Mouse (Mus musculus): ENCODE measurements around the gene Tnfrsf1a. TPM values are rescaled to one million over a fixed set of nuclear protein-coding genes. Genes with fewer than 3 reads are reported as not detected.
A peak's percentile ranks its signal among the peaks of the same experiment; 100 is the strongest.

Tnfrsf1a gene
- polyA plus RNA-seq, 1 experiment from 2014 or later: 32.8 TPM

DNA sequence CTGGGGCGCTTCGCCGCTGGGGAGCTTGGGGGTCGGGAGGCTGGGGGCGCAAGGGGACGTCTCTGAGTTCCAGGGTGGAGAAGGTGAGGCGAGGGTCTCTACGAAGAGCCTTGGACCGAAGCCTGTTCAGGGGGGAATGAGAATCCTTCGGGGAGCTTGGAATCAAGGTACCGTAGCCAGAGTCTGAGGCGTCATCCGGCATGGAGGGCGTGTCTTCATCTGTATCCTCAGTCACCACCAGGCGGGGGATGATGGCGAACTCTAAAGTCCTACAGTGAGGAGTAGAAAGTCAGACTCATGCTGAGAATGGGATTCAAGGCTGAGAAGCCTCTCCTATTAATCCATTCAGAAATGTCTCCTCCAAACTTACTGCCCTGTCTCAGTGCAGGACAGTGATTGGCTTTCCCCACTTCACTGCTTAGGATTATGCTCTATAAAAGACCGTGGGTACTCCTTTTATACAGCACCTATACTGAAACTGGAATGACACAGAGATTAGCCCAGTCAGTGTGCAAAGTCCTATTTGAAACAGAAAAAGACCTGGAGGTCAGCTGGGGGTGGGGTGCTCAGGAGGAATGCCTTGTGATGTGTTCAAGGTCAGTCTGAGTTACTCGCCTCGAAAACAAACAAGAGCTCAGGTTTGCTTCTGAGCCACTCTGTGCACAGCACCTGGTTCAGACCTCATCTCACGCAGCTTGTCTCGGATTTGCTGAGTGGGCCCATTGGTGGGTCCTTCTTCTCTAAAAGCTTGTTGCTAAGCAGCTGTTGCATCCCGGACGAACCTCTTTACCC, 14.5 kb downstream of the Tnfrsf1a start:
- no peaks in the 10 kb centered on the region for H3K27me3 ChIP-seq (ENCODE audit: control insufficient read depth, insufficient read depth, low read depth, low read length)
- peaks cover 9% of the 10 kb centered on the region for H3K36me3 ChIP-seq (ENCODE audit: control insufficient read depth, insufficient read depth)
- H3K4me3 ChIP-seq (ENCODE audit: low read depth, low read length): no peak overlapping the region
- peaks cover 6% of the 10 kb centered on the region for H3K4me1 ChIP-seq (ENCODE audit: control insufficient read depth, low read depth, low read length)
- no peaks in the 10 kb centered on the region for H3K9me3 ChIP-seq (replicated peaks; ENCODE audit: control insufficient read depth, low read length)
- H3K9ac ChIP-seq (ENCODE audit: low read depth, low read length): no peak overlapping the region
- ATAC-seq (ENCODE audit: low read depth): peak; percentile 42
- 42% methylated on average over 23 of the region's 23 CpGs for WGBS (ENCODE audit: insufficient replicate concordance)
- H3K27ac ChIP-seq (ENCODE audit: low read length): peak overlapping the region; percentile 33
- H3K4me2 ChIP-seq (ENCODE audit: low read depth, low read length): peak overlapping the region; percentile 30; the same call in 1 of the 2 replicates

DNA sequence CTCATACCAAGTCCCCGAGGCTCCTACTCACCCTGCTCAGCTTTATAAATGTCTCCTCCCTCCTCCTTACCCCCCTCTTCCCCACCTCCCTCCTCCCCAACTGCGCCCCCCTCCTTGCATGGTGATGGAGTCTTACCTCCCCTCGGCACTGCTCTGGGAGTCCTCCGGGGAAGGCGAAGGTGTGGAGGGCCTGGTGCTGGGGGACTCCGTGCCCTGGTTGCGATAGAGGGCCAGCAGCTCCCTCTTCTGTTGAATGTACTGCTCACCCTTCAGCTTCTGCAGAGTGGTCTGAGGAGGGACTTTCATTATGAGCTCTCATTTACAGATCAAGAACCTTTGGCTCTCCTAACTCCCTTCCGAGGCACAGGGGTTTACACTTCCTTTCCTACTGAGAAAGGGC, 15.3 kb downstream of the Tnfrsf1a start:
- H3K27ac ChIP-seq (ENCODE audit: low read length): no peak overlapping the region; the same call in 1 of the 2 replicates
- H3K9me3 ChIP-seq (replicated peaks; ENCODE audit: control insufficient read depth, low read length): no peaks in the 10 kb centered on the region
- peaks cover 6% of the 10 kb centered on the region for H3K4me1 ChIP-seq (ENCODE audit: control insufficient read depth, low read depth, low read length)
- H3K36me3 ChIP-seq (ENCODE audit: control insufficient read depth, insufficient read depth): peaks cover 9% of the 10 kb centered on the region
- H3K9ac ChIP-seq (ENCODE audit: low read depth, low read length): no peak overlapping the region
- 0 out of 2 replicates have a peak overlapping the region, but pooled peaks have one; percentile 6 for H3K4me2 ChIP-seq (ENCODE audit: low read depth, low read length)
- H3K4me3 ChIP-seq (ENCODE audit: low read depth, low read length): no peak overlapping the region
- no peaks in the 10 kb centered on the region for H3K27me3 ChIP-seq (ENCODE audit: control insufficient read depth, insufficient read depth, low read depth, low read length)
- no peak for ATAC-seq (ENCODE audit: low read depth)
- WGBS (ENCODE audit: insufficient replicate concordance): 17% methylated on average over 8 of the region's 8 CpGs

DNA sequence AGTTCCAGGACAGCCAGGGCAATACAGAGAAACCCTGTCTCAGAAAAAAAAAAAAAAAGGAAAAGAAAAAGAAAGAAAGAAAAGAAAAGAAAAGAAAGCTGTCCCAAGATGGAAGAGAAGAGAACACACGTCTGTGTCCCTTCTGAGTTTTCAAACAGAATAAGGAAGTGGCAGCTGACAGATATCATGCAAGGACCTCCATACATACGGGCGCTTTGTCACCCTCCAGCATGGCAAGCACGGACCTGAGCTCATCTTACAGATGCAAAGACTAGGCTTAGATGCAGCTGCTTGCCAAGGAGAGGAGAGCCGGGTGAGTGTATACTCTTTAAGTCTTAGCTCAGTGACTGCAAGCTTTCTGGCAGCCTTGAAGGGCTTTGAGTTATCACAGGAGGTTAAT, 16.4 kb downstream of the Tnfrsf1a start:
- 48% methylated on average over 5 of the region's 5 CpGs for WGBS (ENCODE audit: insufficient replicate concordance)

DNA sequence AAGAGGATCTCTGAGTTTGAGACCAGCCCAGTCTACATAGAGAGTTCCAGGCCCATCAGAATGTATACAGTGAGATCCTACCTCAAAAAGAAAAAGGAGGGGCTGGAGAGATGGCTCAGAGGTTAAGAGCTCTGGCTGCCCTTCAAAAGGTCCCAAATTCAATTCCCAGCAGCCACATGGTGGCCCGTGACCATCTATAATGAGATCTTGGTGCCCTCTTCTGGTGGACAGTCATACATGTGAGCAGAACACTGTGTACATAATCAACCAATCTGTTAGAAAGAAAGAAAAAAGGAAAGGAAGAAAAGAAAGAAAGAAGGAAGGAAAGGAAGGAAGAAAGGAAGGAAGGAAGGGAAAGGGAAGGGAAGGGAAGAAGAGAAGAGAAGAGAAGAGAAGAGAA, 17.0 kb downstream of the Tnfrsf1a start:
- peaks cover 9% of the 10 kb centered on the region for H3K36me3 ChIP-seq (ENCODE audit: control insufficient read depth, insufficient read depth)
- 57% methylated on average over 1 of the region's 1 CpGs for WGBS (ENCODE audit: insufficient replicate concordance)
- H3K27ac ChIP-seq (ENCODE audit: low read length): no peak overlapping the region
- peaks cover 6% of the 10 kb centered on the region for H3K4me1 ChIP-seq (ENCODE audit: control insufficient read depth, low read depth, low read length)
- H3K4me3 ChIP-seq (ENCODE audit: low read depth, low read length): no peak overlapping the region
- H3K9me3 ChIP-seq (replicated peaks; ENCODE audit: control insufficient read depth, low read length): no peaks in the 10 kb centered on the region
- no peak overlapping the region for H3K9ac ChIP-seq (ENCODE audit: low read depth, low read length)
- no peaks in the 10 kb centered on the region for H3K27me3 ChIP-seq (ENCODE audit: control insufficient read depth, insufficient read depth, low read depth, low read length)
- ATAC-seq (ENCODE audit: low read depth): no peak
- H3K4me2 ChIP-seq (ENCODE audit: low read depth, low read length): no peak overlapping the region

More for the DNA sequence above, 16.4 kb downstream of the Tnfrsf1a start:
- no peak overlapping the region for H3K4me3 ChIP-seq (ENCODE audit: low read depth, low read length)
- no peak for ATAC-seq (ENCODE audit: low read depth)
- H3K36me3 ChIP-seq (ENCODE audit: control insufficient read depth, insufficient read depth): peaks cover 9% of the 10 kb centered on the region
- no peak overlapping the region for H3K4me2 ChIP-seq (ENCODE audit: low read depth, low read length)
- H3K27me3 ChIP-seq (ENCODE audit: control insufficient read depth, insufficient read depth, low read depth, low read length): no peaks in the 10 kb centered on the region
- H3K27ac ChIP-seq (ENCODE audit: low read length): no peak overlapping the region
- H3K4me1 ChIP-seq (ENCODE audit: control insufficient read depth, low read depth, low read length): peaks cover 6% of the 10 kb centered on the region
- H3K9ac ChIP-seq (ENCODE audit: low read depth, low read length): no peak overlapping the region
- H3K9me3 ChIP-seq (replicated peaks; ENCODE audit: control insufficient read depth, low read length): no peaks in the 10 kb centered on the region

DNA sequence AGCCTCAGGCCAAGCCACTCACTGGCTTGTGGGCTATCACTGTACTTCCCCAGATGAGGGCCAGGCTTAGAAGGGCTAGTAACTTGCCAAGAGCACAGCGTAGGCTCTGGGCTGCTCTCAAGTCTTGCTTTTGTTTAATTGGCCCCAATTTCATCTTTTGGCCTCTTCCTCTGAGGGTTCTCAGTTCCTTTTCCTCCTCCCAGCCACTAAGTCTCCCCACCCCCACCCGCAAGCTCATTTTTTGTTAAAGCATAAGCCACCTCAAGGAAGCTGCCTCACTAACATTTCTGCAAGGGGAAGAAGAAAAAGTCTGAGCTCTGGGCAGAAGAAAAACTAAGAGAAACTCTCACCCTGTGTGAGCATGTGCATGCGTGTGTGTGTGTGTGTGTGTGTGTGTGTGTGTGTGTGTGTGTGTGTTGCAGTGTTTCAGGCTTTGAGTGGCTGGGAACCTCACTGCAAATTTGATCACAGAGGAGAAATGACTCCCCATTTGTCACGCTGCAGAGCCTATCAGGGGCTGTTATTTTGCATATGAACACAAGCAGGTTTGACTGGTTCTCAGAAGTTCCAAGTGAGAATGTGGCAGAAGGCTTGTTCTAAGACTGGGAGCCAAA, 18.7 kb downstream of the Tnfrsf1a start:
- Histone ChIP-seq H3K4me2 (ENCODE audit: low read depth, low read length) (no peak overlapping the region), H3K9me3 (replicated peaks; ENCODE audit: control insufficient read depth, low read length) (no peaks in the 10 kb centered on the region), H3K27ac (ENCODE audit: low read length) (peak overlapping the region; percentile 67; the same call in 1 of the 2 replicates), H3K36me3 (ENCODE audit: control insufficient read depth, insufficient read depth) (no peaks in the 10 kb centered on the region), H3K4me1 (ENCODE audit: control insufficient read depth, low read depth, low read length) (peaks cover 6% of the 10 kb centered on the region), H3K4me3 (ENCODE audit: low read depth, low read length) (no peak overlapping the region), H3K27me3 (ENCODE audit: control insufficient read depth, insufficient read depth, low read depth, low read length) (no peaks in the 10 kb centered on the region), H3K9ac (ENCODE audit: low read depth, low read length) (no peak overlapping the region)
- peak; percentile 41; the same call in 1 of the 2 replicates for ATAC-seq (ENCODE audit: low read depth)
- WGBS (ENCODE audit: insufficient replicate concordance): 13% methylated on average over 4 of the region's 4 CpGs

DNA sequence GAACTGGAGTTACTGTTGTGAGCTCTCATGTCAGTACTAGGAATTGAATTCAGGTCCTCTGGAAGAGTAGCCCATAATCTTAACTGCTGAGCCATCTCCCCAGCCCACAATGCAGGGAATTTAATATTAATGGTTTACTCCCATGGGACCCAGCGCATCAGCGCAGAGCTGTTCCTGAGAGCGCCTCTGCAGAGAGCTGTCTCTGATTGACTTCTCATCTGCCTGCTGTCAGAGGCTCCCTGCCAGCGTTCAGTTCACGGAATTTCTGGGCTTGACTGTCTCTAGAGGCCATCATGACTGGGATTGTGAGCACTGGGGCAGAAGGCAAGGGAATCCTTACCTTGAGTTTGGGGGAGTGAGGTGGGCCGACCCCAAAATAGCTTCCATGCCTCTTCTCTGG, 27.9 kb downstream of the Tnfrsf1a start:
- no peak overlapping the region for H3K4me2 ChIP-seq (ENCODE audit: low read depth, low read length)
- peaks cover 10% of the 10 kb centered on the region for H3K4me1 ChIP-seq (ENCODE audit: control insufficient read depth, low read depth, low read length)
- no peaks in the 10 kb centered on the region for H3K36me3 ChIP-seq (ENCODE audit: control insufficient read depth, insufficient read depth)
- WGBS (ENCODE audit: insufficient replicate concordance): 64% methylated on average over 6 of the region's 6 CpGs
- H3K27me3 ChIP-seq (ENCODE audit: control insufficient read depth, insufficient read depth, low read depth, low read length): peaks cover 24% of the 10 kb centered on the region
- no peak for ATAC-seq (ENCODE audit: low read depth)
- no peak overlapping the region for H3K4me3 ChIP-seq (ENCODE audit: low read depth, low read length)
- H3K9ac ChIP-seq (ENCODE audit: low read depth, low read length): no peak overlapping the region
- no peaks in the 10 kb centered on the region for H3K9me3 ChIP-seq (replicated peaks; ENCODE audit: control insufficient read depth, low read length)
- no peak overlapping the region for H3K27ac ChIP-seq (ENCODE audit: low read length)

DNA sequence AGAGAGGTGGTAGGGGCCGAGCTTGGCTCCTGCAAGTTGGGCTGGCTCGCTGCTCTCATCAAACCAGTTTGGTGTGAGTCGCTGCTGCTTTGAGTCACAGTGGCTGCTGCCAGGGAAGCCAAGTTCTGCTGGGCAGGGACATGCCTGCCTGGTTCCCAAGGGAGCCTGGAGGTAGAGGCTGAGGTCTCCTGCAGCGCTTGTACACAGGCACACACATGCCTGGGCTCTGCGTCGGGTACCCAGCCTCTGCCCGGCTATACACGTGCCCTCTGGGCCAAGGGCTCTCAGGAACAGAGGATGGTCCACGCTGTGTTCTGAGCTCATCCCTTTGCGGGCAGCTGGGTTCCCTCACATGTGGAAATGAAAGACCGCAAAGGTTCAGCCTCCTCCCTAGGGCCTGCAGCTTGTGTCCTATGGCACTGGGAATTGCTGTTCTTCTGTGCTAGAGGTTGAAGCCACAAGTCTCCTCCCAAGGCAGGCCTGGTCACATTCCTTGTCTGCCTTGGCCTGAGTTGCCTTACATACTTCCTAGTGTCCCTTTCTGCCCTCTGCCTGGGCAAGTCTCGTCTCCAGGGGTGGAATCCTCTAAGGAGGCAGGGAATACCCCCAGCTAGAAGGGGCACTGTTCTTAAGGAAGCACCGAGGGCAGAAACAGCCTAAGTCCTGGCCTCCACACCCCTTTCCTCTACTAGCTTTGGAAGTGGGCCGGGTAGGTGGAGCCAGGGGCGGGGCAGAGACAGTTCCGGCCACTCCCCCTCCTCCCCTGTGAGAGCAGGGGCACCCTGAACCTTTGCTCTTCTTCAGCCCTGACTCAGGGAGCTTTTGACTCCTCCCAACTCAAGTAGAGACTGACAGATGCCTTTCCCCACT, 28.7 kb downstream of the Tnfrsf1a start:
- WGBS (ENCODE audit: insufficient replicate concordance): 41% methylated on average over 16 of the region's 16 CpGs
- ATAC-seq (ENCODE audit: low read depth): peak; percentile 41
- Histone ChIP-seq H3K4me3 (ENCODE audit: low read depth, low read length) (no peak overlapping the region), H3K27me3 (ENCODE audit: control insufficient read depth, insufficient read depth, low read depth, low read length) (peaks cover 26% of the 10 kb centered on the region), H3K9me3 (replicated peaks; ENCODE audit: control insufficient read depth, low read length) (no peaks in the 10 kb centered on the region), H3K9ac (ENCODE audit: low read depth, low read length) (no peak overlapping the region), H3K4me2 (ENCODE audit: low read depth, low read length) (no peak overlapping the region), H3K36me3 (ENCODE audit: control insufficient read depth, insufficient read depth) (no peaks in the 10 kb centered on the region), H3K27ac (ENCODE audit: low read length) (no peak overlapping the region), H3K4me1 (ENCODE audit: control insufficient read depth, low read depth, low read length) (peaks cover 10% of the 10 kb centered on the region)

DNA sequence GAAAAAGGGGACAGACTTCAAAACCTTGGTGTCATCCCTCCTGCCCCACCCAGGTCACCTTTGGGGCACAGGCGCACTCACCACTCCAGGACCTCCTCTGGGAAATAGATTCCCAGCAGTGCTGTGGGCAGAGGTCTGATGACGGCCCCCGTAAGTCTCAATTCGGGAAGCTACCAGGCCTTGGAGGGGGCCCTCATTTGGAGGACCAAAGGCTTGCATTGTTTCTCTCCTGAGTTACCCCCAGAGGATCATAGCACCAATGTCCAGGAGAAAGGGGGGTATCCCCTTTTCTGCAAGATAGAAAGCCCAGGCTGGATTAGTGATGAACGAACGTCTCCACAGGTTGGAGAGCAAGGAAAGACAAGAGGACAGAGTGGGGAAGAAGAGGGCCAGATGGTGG, 29.5 kb downstream of the Tnfrsf1a start:
- Histone ChIP-seq H3K27me3 (ENCODE audit: control insufficient read depth, insufficient read depth, low read depth, low read length) (peaks cover 26% of the 10 kb centered on the region), H3K27ac (ENCODE audit: low read length) (no peak overlapping the region), H3K9me3 (replicated peaks; ENCODE audit: control insufficient read depth, low read length) (no peaks in the 10 kb centered on the region), H3K9ac (ENCODE audit: low read depth, low read length) (no peak overlapping the region), H3K4me1 (ENCODE audit: control insufficient read depth, low read depth, low read length) (peaks cover 10% of the 10 kb centered on the region), H3K36me3 (ENCODE audit: control insufficient read depth, insufficient read depth) (no peaks in the 10 kb centered on the region), H3K4me2 (ENCODE audit: low read depth, low read length) (no peak overlapping the region), H3K4me3 (ENCODE audit: low read depth, low read length) (no peak overlapping the region)
- 24% methylated on average over 6 of the region's 6 CpGs for WGBS (ENCODE audit: insufficient replicate concordance)
- ATAC-seq (ENCODE audit: low read depth): no peak
